31 mouse cellular contexts compared by ENCODE assay signal in genomic region chr1:193505381-193505780, GRCm38 (mm10).
DNase-seq lines count a peak whose midpoint lies in the region; ATAC-seq lines count a peak whose summit lies in the region.
"Had no signal": no experiment of that assay in that cellular context is flagged by ENCODE, and none has a peak within 500 bp of the region (broad histone marks: within the 10 kb centered on the region; RNA-seq: fewer than 3 reads in every experiment).

No protein-coding gene starts in this region.

- no peaks in the 10 kb centered on the region for H3K9me3 ChIP-seq in stomach, embryonic 15.5 days
- H3K9me3 ChIP-seq: hindbrain, embryonic 12.5 days; limb, embryonic 13.5 days; liver, embryonic 12.5 days; megakaryocyte, embryonic 14.5 days; midbrain, embryonic 12.5 days had no signal

- H3K9ac ChIP-seq in stomach, embryonic 15.5 days, result no peak overlapping the region
- H3K9ac ChIP-seq: hindbrain, embryonic 12.5 days; limb, embryonic 13.5 days; liver, embryonic 12.5 days; liver, postnatal 0 days; midbrain, embryonic 12.5 days had no signal

- no peak overlapping the region for H3K4me3 ChIP-seq in stomach, embryonic 15.5 days (replicated peaks)
- H3K4me3 ChIP-seq: gastrocnemius, adult 2 months; hindbrain, embryonic 12.5 days; left cerebral cortex, adult 2 months; limb, embryonic 13.5 days; liver, embryonic 12.5 days; megakaryocyte, embryonic 14.5 days; midbrain, embryonic 12.5 days; myocyte had no signal

- DNase-seq in frontal cortex, postnatal 14 days (ENCODE audit: low spot score in 2 of 2), result no peak
- peak; percentile 26 for DNase-seq in 3T3-L1 (ENCODE audit: low read depth, low spot score)
- DNase-seq in adipocyte (ENCODE audit: low spot score), result peak; percentile 58
- DNase-seq in ovary, postnatal 10 days (ENCODE audit: low spot score), result no peak
- DNase-seq in adrenal gland, postnatal 14 days, result no peak
- DNase-seq: adrenal gland, postnatal 10 days; B cell, adult 2 months; cerebellum, adult 2 months; gastrocnemius, adult 2 months; gastrocnemius, postnatal 36 days; heart, adult 18-20 months; heart, postnatal 36 days; kidney, adult 9 months; kidney, postnatal 10 days; liver, postnatal 0 days; lung, postnatal 36 days; thymus, adult 2 months; thymus, postnatal 36 days had no signal

- peak; percentile 86 for ATAC-seq in frontal cortex, adult (ENCODE audit: low TSS enrichment)
- ATAC-seq in stomach, embryonic 15.5 days (ENCODE audit: insufficient read depth, low FRiP score, low read depth), result no peak
- ATAC-seq: activated CD4-positive, CD25-positive, alpha-beta regulatory T cell, adult 4 months; forebrain, embryonic 14.5 days; intestine, postnatal 0 days; liver, embryonic 12.5 days; liver, postnatal 0 days had no signal

- H3K27me3 ChIP-seq in stomach, embryonic 15.5 days (replicated peaks), result no peaks in the 10 kb centered on the region
- H3K27me3 ChIP-seq: hindbrain, embryonic 12.5 days; limb, embryonic 13.5 days had no signal

- 0 out of 2 replicates have a peak overlapping the region, but pooled peaks have one; percentile 4 for H3K27ac ChIP-seq in stomach, embryonic 15.5 days
- H3K27ac ChIP-seq: gastrocnemius, adult 2 months; hindbrain, embryonic 12.5 days; left cerebral cortex, adult 2 months; limb, embryonic 13.5 days; liver, embryonic 12.5 days; midbrain, embryonic 12.5 days had no signal

- WGBS in stomach, embryonic 15.5 days, result 32% methylated on average over 3 of the region's 3 CpGs

- no peak overlapping the region for H3K4me2 ChIP-seq in stomach, embryonic 15.5 days
- H3K4me2 ChIP-seq: heart, embryonic 11.5 days; hindbrain, embryonic 12.5 days; limb, embryonic 13.5 days; liver, embryonic 12.5 days; midbrain, embryonic 12.5 days had no signal

- H3K36me3 ChIP-seq in stomach, embryonic 15.5 days, result no peaks in the 10 kb centered on the region
- H3K36me3 ChIP-seq: hindbrain, embryonic 12.5 days; limb, embryonic 13.5 days; liver, embryonic 12.5 days; midbrain, embryonic 12.5 days had no signal

- peaks cover 2% of the 10 kb centered on the region; the same call in 1 of the 2 replicates for H3K4me1 ChIP-seq in stomach, embryonic 15.5 days
- H3K4me1 ChIP-seq: hindbrain, embryonic 12.5 days had no signal

Comparison
In these comparisons a context has a peak if more than half of its experiments do, and no peak if none do; other contexts are left out.
1. DNase-seq: peak in 3T3-L1 (single experiment) and adipocyte (single experiment); none in frontal cortex, postnatal 14 days (0 of 2), ovary, postnatal 10 days (single experiment) and adrenal gland, postnatal 14 days (single experiment).